ENCODE assay signal across 8 mouse cellular contexts in genomic region chr13:67844119-67844852, GRCm38 (mm10). TPM values are rescaled to one million over a fixed set of nuclear protein-coding genes. Genes with fewer than 3 reads are reported as not detected.
DNase-seq lines count a peak whose midpoint lies in the region; ATAC-seq and TF ChIP-seq lines count a peak whose summit lies in the region.

No protein-coding gene starts in this region.

- TF ChIP-seq EP300 in lung, postnatal 0 days (IDR thresholded peaks at IDR 0.05): no peak

- 0% methylated on average over 19 of the region's 19 CpGs for WGBS in cerebellum, adult 2 months
- WGBS in hindbrain, embryonic 14.5 days: 3% methylated on average over 11 of the region's 19 CpGs
- under 1% methylated on average over 14 of the region's 19 CpGs for WGBS in lung, postnatal 0 days

- peak overlapping the region; percentile 79 for H3K4me3 ChIP-seq in cerebellum, adult 2 months (replicated peaks; ENCODE audit: insufficient read depth, low read depth, low read length)
- H3K4me3 ChIP-seq in hindbrain, embryonic 14.5 days (replicated peaks; ENCODE audit: low read length): peak overlapping the region; percentile 32
- peak overlapping the region; percentile 31 for H3K4me3 ChIP-seq in lung, postnatal 0 days (ENCODE audit: low read depth, low read length)

- peak; percentile 93 for DNase-seq in heart, adult 11 months
- no peak for DNase-seq in heart, postnatal 25 days (ENCODE audit: low spot score)
- peak; percentile 62 for DNase-seq in cerebellum, adult 2 months
- peak; percentile 85 for DNase-seq in hindbrain, embryonic 14.5 days (ENCODE audit: low spot score)
- peak; percentile 63 to 72 for DNase-seq in layer of hippocampus, postnatal 14 days (ENCODE audit: low spot score in 2 of 2)
- DNase-seq in lung, postnatal 0 days (ENCODE audit: low spot score): peak; percentile 84
- peak; percentile 11 for DNase-seq in ovary, postnatal 36 days (ENCODE audit: low spot score)

- peak; percentile 88 for ATAC-seq in frontal cortex, adult (ENCODE audit: low TSS enrichment)
- peak; percentile 86 for ATAC-seq in hindbrain, embryonic 14.5 days (ENCODE audit: low FRiP score)
- peak; percentile 66 for ATAC-seq in lung, postnatal 0 days

- no peaks in the 10 kb centered on the region for H3K36me3 ChIP-seq in hindbrain, embryonic 14.5 days (replicated peaks; ENCODE audit: control insufficient read depth, insufficient read depth)
- no peaks in the 10 kb centered on the region for H3K36me3 ChIP-seq in lung, postnatal 0 days (ENCODE audit: insufficient read depth, low read length)

- TF ChIP-seq POLR2A in cerebellum, adult 2 months (IDR thresholded peaks at IDR 0.05; ENCODE audit: borderline replicate concordance, insufficient read depth, low read length): no peak

- H3K9me3 ChIP-seq in hindbrain, embryonic 14.5 days (ENCODE audit: control insufficient read depth, low read length): no peaks in the 10 kb centered on the region
- H3K9me3 ChIP-seq in lung, postnatal 0 days (ENCODE audit: low read length): no peaks in the 10 kb centered on the region

- intact Hi-C loops in heart, postnatal 25 days (cut with DNase I): loop anchor here (2.0 to 10.0 kb wide), 3 partner anchors 161 to 719 kb away; partner anchors contain the start of genes Gm49345, Zfp729a and Zfp759

- H3K27ac ChIP-seq in cerebellum, adult 2 months (ENCODE audit: insufficient read depth, low read length): no peak overlapping the region
- peak overlapping the region; percentile 66 for H3K27ac ChIP-seq in hindbrain, embryonic 14.5 days
- H3K27ac ChIP-seq in lung, postnatal 0 days (ENCODE audit: low read length): no peak overlapping the region

- no peaks in the 10 kb centered on the region for H3K4me1 ChIP-seq in cerebellum, adult 2 months (ENCODE audit: control insufficient read depth, insufficient read depth, low read length)
- H3K4me1 ChIP-seq in hindbrain, embryonic 14.5 days (replicated peaks; ENCODE audit: control insufficient read depth, insufficient read depth, low read length): peaks cover 8% of the 10 kb centered on the region
- H3K4me1 ChIP-seq in lung, postnatal 0 days (ENCODE audit: insufficient read depth, low read depth, low read length): peaks cover 2% of the 10 kb centered on the region; the same call in 1 of the 2 replicates

- peak; percentile 48; the same call in 1 of the 2 replicates for TF ChIP-seq CTCF in cerebellum, adult 2 months (IDR thresholded peaks at IDR 0.05; ENCODE audit: borderline replicate concordance, insufficient read depth, low read depth, low read length)
- peak; percentile 75 for TF ChIP-seq CTCF in lung, postnatal 0 days (IDR thresholded peaks at IDR 0.05)

- no peaks in the 10 kb centered on the region for H3K27me3 ChIP-seq in cerebellum, adult 2 months (ENCODE audit: control insufficient read depth, insufficient read depth, low read length)
- H3K27me3 ChIP-seq in hindbrain, embryonic 14.5 days (ENCODE audit: control insufficient read depth, insufficient read depth, low read length): no peaks in the 10 kb centered on the region
- H3K27me3 ChIP-seq in lung, postnatal 0 days (replicated peaks; ENCODE audit: insufficient read depth, low read length): no peaks in the 10 kb centered on the region

- peak overlapping the region; percentile 62 for H3K9ac ChIP-seq in hindbrain, embryonic 14.5 days
- H3K9ac ChIP-seq in lung, postnatal 0 days (replicated peaks; ENCODE audit: low read depth): no peak overlapping the region

- peak overlapping the region; percentile 55 for H3K4me2 ChIP-seq in hindbrain, embryonic 14.5 days (replicated peaks)
- H3K4me2 ChIP-seq in lung, postnatal 0 days (replicated peaks; ENCODE audit: low read depth, low read length): peak overlapping the region; percentile 56

RNA-seq across cellular contexts. Expression of gene Gm10037, which starts 13.4 kb away (rescaled TPM):
- 1 to 10 TPM in 1 of 2 experiments, not detected in 1; 1.1 TPM for total RNA-seq in heart, postnatal 25 days (2021)
- polyA plus RNA-seq in cerebellum, adult 2 months (2012; rRNA removed): 10.4 and 12.3 TPM in 2 replicates
- polyA plus RNA-seq in hindbrain, embryonic 14.5 days (2014; fragmentation: Nextera tagmentation; extraction: Ambion mirVana): 5.2 and 7.5 TPM in 2 replicates
- 1 to 10 TPM; 6.0 to 6.5 TPM for total RNA-seq in layer of hippocampus, postnatal 14 days (2021)
- 2.7 and 3.7 TPM in 2 replicates for polyA plus RNA-seq in lung, postnatal 0 days (2015; fragmentation: Nextera tagmentation; extraction: Ambion mirVana)

RNA-seq across cellular contexts. Expression of gene BC048507, which starts 18.8 kb away (rescaled TPM):
- total RNA-seq in heart, postnatal 25 days (2021): not detected
- polyA plus RNA-seq in cerebellum, adult 2 months (2012; rRNA removed): not detected in 2 replicates
- polyA plus RNA-seq in hindbrain, embryonic 14.5 days (2014; fragmentation: Nextera tagmentation; extraction: Ambion mirVana): not detected in 2 replicates
- total RNA-seq in layer of hippocampus, postnatal 14 days (2021): not detected
- not detected in 2 replicates for polyA plus RNA-seq in lung, postnatal 0 days (2015; fragmentation: Nextera tagmentation; extraction: Ambion mirVana)

RNA-seq across cellular contexts. Expression of gene Zfp273, which starts 30.7 kb away (rescaled TPM):
- 1 to 10 TPM; 2.5 to 2.6 TPM for total RNA-seq in heart, postnatal 25 days (2021)
- 5.4 and 6.0 TPM in 2 replicates for polyA plus RNA-seq in cerebellum, adult 2 months (2012; rRNA removed)
- 13.2 and 13.6 TPM in 2 replicates for polyA plus RNA-seq in hindbrain, embryonic 14.5 days (2014; fragmentation: Nextera tagmentation; extraction: Ambion mirVana)
- 1 to 10 TPM; 7.1 to 7.6 TPM for total RNA-seq in layer of hippocampus, postnatal 14 days (2021)
- polyA plus RNA-seq in lung, postnatal 0 days (2015; fragmentation: Nextera tagmentation; extraction: Ambion mirVana): 4.1 and 4.9 TPM in 2 replicates
